Mouse (Mus musculus) ES-E14 (cell line): ENCODE data around the gene Bche.

Experiments used
- CHD2 ChIP-seq: IDR thresholded peaks from 2 replicates; pipeline ENCODE4 v1.6.1; 2014; ENCODE audit warnings: mild to moderate bottlenecking, low read depth, low read length, inconsistent platforms
- HCFC1 ChIP-seq: IDR thresholded peaks from 2 replicates; pipeline ENCODE4 v1.6.1; 2012; ENCODE audit warnings: low read length, inconsistent platforms, borderline replicate concordance; ENCODE audit not compliant: insufficient read depth
- MAFK ChIP-seq: IDR thresholded peaks from 2 replicates; pipeline ENCODE4 v1.6.1; 2014; ENCODE audit warnings: mild to moderate bottlenecking, low read depth, low read length, inconsistent platforms; ENCODE audit not compliant: insufficient read depth
- ZC3H11A ChIP-seq: IDR thresholded peaks from 2 replicates; pipeline ENCODE4 v1.6.1; 2012; ENCODE audit warnings: low read depth, mild to moderate bottlenecking, inconsistent platforms, low read length, borderline replicate concordance
- ZNF384 ChIP-seq: IDR thresholded peaks from 2 replicates; pipeline ENCODE4 v1.6.1; 2012; ENCODE audit warnings: low read depth, low read length, inconsistent platforms

- TF ChIP-seq HCFC1 (no peak), ZNF384 (no peak), MAFK (no peak), CHD2 (no peak), ZC3H11A (no peak)
Measured at GRCm38 (mm10) chr3:73673333-73673732, 34.9 kb downstream of the Bche start.
